Mouse (Mus musculus) adipocyte (in vitro differentiated cells): ENCODE measurements around the gene Cds2.
"Not testable (repeated sequence)": the region's sequence is repeated elsewhere in the genome, so short reads cannot be mapped to it uniquely, and the experiment has no call there.

Source experiments
- DNase-seq: peaks from one replicate; pipeline ENCODE4 v3.0.0-alpha.2; 2016; ENCODE audit warnings: low spot score

Cds2 gene

GRCm38 (mm10) chr2:132292083-132292482 lies 29.1 kb downstream of the Cds2 start:
- no peak for DNase-seq

- DNase-seq = no peak
Observed at GRCm38 (mm10) chr2:132293694-132294450, 30.9 kb downstream of the Cds2 start.

- no peak for DNase-seq
Observed at GRCm38 (mm10) chr2:132298250-132298649, 35.3 kb downstream of the Cds2 start.

- no peak for DNase-seq
Observed at GRCm38 (mm10) chr2:132301436-132301835, 38.5 kb downstream of the Cds2 start.

- no peak for DNase-seq
Observed at GRCm38 (mm10) chr2:132305165-132305564, 42.2 kb downstream of the Cds2 start.

- DNase-seq = no peak
Observed at GRCm38 (mm10) chr2:132305988-132306387, 43.0 kb downstream of the Cds2 start.

GRCm38 (mm10) chr2:132307213-132307843 lies 44.4 kb downstream of the Cds2 start:
- no peak for DNase-seq

GRCm38 (mm10) chr2:132308829-132309228 lies 45.9 kb downstream of the Cds2 start:
- DNase-seq = no peak

- no peak for DNase-seq
Observed at GRCm38 (mm10) chr2:132309398-132309930, 46.5 kb downstream of the Cds2 start.

- DNase-seq = no peak
Observed at GRCm38 (mm10) chr2:132312616-132313015, 49.7 kb downstream of the Cds2 start.

- no peak for DNase-seq
Observed at GRCm38 (mm10) chr2:132313568-132313967, 50.6 kb downstream of the Cds2 start.

GRCm38 (mm10) chr2:132314057-132314456 lies 51.1 kb downstream of the Cds2 start:
- DNase-seq = not testable (repeated sequence)

- peak; percentile 90 for DNase-seq
Observed at GRCm38 (mm10) chr2:132316041-132316808, 53.3 kb downstream of the Cds2 start.

- no peak for DNase-seq
Observed at GRCm38 (mm10) chr2:132317178-132317577, 54.2 kb downstream of the Cds2 start.

- DNase-seq = no peak
Observed at GRCm38 (mm10) chr2:132320516-132320915, 57.6 kb downstream of the Cds2 start.

- peak; percentile 17 for DNase-seq
Observed at GRCm38 (mm10) chr2:132323541-132323940, 60.6 kb downstream of the Cds2 start.

GRCm38 (mm10) chr2:132337202-132337601 lies 74.3 kb downstream of the Cds2 start:
- DNase-seq = no peak

- DNase-seq = no peak
Observed at GRCm38 (mm10) chr2:132340350-132340749, 77.4 kb downstream of the Cds2 start.

- DNase-seq = no peak
Observed at GRCm38 (mm10) chr2:132341293-132341692, 78.3 kb downstream of the Cds2 start.

- no peak for DNase-seq
Observed at GRCm38 (mm10) chr2:132343846-132344245, 80.9 kb downstream of the Cds2 start.
